Mouse (Mus musculus): ENCODE data around the gene Fcho2.

The Fcho2 gene

GRCm38 (mm10) chr13:98710236-98710635 lies 105.0 kb downstream of the Fcho2 start:
- no peak for DNase-seq (ENCODE audit: low spot score)

GRCm38 (mm10) chr13:98705501-98705900 lies 109.7 kb downstream of the Fcho2 start:
- DNase-seq (ENCODE audit: low spot score): no peak

GRCm38 (mm10) chr13:98703786-98704185 lies 111.5 kb downstream of the Fcho2 start:
- DNase-seq (ENCODE audit: low spot score): no peak

GRCm38 (mm10) chr13:98702361-98702760 lies 112.9 kb downstream of the Fcho2 start:
- no peak for DNase-seq (ENCODE audit: low spot score)

GRCm38 (mm10) chr13:98701309-98701675 lies 114.0 kb downstream of the Fcho2 start:
- no peak for DNase-seq (ENCODE audit: low spot score)

GRCm38 (mm10) chr13:98700661-98701308 lies 114.5 kb downstream of the Fcho2 start:
- no peak for DNase-seq (ENCODE audit: low spot score)

- no peak for DNase-seq (ENCODE audit: low spot score)
Observed at GRCm38 (mm10) chr13:98699982-98700540, 115.2 kb downstream of the Fcho2 start.

- peak; percentile 36 for DNase-seq (ENCODE audit: low spot score)
Observed at GRCm38 (mm10) chr13:98699051-98699744, 116.1 kb downstream of the Fcho2 start.

GRCm38 (mm10) chr13:98696716-98697115 lies 118.5 kb downstream of the Fcho2 start:
- DNase-seq (ENCODE audit: low spot score): no peak

GRCm38 (mm10) chr13:98695546-98695945 lies 119.7 kb downstream of the Fcho2 start:
- no peak for DNase-seq (ENCODE audit: low spot score)

GRCm38 (mm10) chr13:98694773-98695314 lies 120.4 kb downstream of the Fcho2 start, which contains the start of gene Tmem171:
TSS of gene Tmem171 (minus strand) at chr13:98694834.
- DNase-seq (ENCODE audit: low spot score): no peak

GRCm38 (mm10) chr13:98693316-98693715 lies 121.9 kb downstream of the Fcho2 start:
- DNase-seq (ENCODE audit: low spot score): no peak

- no peak for DNase-seq (ENCODE audit: low spot score)
Observed at GRCm38 (mm10) chr13:98691956-98692515, 123.2 kb downstream of the Fcho2 start.

GRCm38 (mm10) chr13:98690886-98691285 lies 124.4 kb downstream of the Fcho2 start:
- DNase-seq (ENCODE audit: low spot score): no peak

- DNase-seq (ENCODE audit: low spot score): no peak
Observed at GRCm38 (mm10) chr13:98689605-98690290, 125.5 kb downstream of the Fcho2 start.

- DNase-seq (ENCODE audit: low spot score): no peak
Observed at GRCm38 (mm10) chr13:98687931-98688330, 127.3 kb downstream of the Fcho2 start.

GRCm38 (mm10) chr13:98684144-98684900 lies 130.9 kb downstream of the Fcho2 start:
- no peak for DNase-seq (ENCODE audit: low spot score)

- no peak for DNase-seq (ENCODE audit: low spot score)
Observed at GRCm38 (mm10) chr13:98683412-98683811, 131.8 kb downstream of the Fcho2 start.

GRCm38 (mm10) chr13:98680470-98681060 lies 134.7 kb downstream of the Fcho2 start:
- DNase-seq (ENCODE audit: low spot score): no peak

- DNase-seq (ENCODE audit: low spot score): peak; percentile 62
Observed at GRCm38 (mm10) chr13:98679631-98680041, 135.6 kb downstream of the Fcho2 start.

- no peak for DNase-seq (ENCODE audit: low spot score)
Observed at GRCm38 (mm10) chr13:98679230-98679629, 136.0 kb downstream of the Fcho2 start.
